Mouse (Mus musculus) heart, embryonic 16.5 days (tissue): ENCODE measurements around the gene Ccdc182. TPM values are rescaled to one million over a fixed set of nuclear protein-coding genes. Genes with fewer than 3 reads are reported as not detected.
A peak's percentile ranks its signal among the peaks of the same experiment; 100 is the strongest.

Source experiments
- ATAC-seq: fragments of 200-750 bp; cut with Nextera tagmentation; replicated peaks from 2 replicates; pipeline ENCODE4 v1.8.0; 2017; ENCODE audit warnings: moderate number of reproducible peaks; ENCODE audit not compliant: insufficient read depth, low FRiP score; ENCODE audit errors: extremely low read depth
- H3K27ac ChIP-seq: fragments of 300-500 bp; sonication (generic); 2 replicates; pipeline ENCODE4 v1.5.1; 2014; ENCODE audit warnings: mild to moderate bottlenecking, low read length, control low read depth, moderate library complexity
- H3K27me3 ChIP-seq: fragments of 300-500 bp; sonication (generic); 2 replicates; pipeline ENCODE4 v1.6.1; 2014; ENCODE audit warnings: low read length, mixed read lengths; ENCODE audit not compliant: control insufficient read depth, insufficient read depth
- H3K36me3 ChIP-seq: fragments of 300-500 bp; sonication (generic); 2 replicates; pipeline ENCODE4 v1.6.1; 2014; ENCODE audit not compliant: control insufficient read depth, insufficient read depth
- H3K4me1 ChIP-seq: fragments of 300-500 bp; sonication (generic); 2 replicates; pipeline ENCODE4 v1.6.1; 2014; ENCODE audit warnings: low read length, mixed read lengths; ENCODE audit not compliant: control insufficient read depth, insufficient read depth
- H3K4me2 ChIP-seq: fragments of 300-500 bp; sonication (generic); 2 replicates; pipeline ENCODE4 v1.6.1; 2014; ENCODE audit warnings: low read depth, mild to moderate bottlenecking, control low read depth, low read length
- H3K4me3 ChIP-seq: fragments of 300-500 bp; sonication (generic); 2 replicates; pipeline ENCODE4 v1.5.1; 2014; ENCODE audit warnings: mild to moderate bottlenecking, control low read depth, low read length
- H3K9ac ChIP-seq: fragments of 300-500 bp; sonication (generic); 2 replicates; pipeline ENCODE4 v1.6.1; 2014; ENCODE audit warnings: low read length, control low read depth
- H3K9me3 ChIP-seq: fragments of 300-500 bp; sonication (generic); replicated peaks from 2 replicates; pipeline ENCODE4 v1.6.1; 2016; ENCODE audit warnings: low read length; ENCODE audit not compliant: control insufficient read depth
- WGBS: fragments of 180-500 bp; shearing (Covaris S2); extraction: QIAGEN DNeasy Blood & Tissue Kit; methylation state at CpG from one replicate; pipeline ENCODE4 v1.1.7; 2014; 5-methylcytosine and 5-hydroxymethylcytosine counted together
- polyA plus RNA-seq: library from polyadenylated mRNA; unstranded; fragments of >200 nt; fragmentation: Nextera tagmentation; extraction: Ambion mirVana; gene quantifications from 2 replicates; pipeline ENCODE4 v1.2.1, GENCODE M21; 2015

Gene Ccdc182
- not detected in 2 replicates for polyA plus RNA-seq

DNA sequence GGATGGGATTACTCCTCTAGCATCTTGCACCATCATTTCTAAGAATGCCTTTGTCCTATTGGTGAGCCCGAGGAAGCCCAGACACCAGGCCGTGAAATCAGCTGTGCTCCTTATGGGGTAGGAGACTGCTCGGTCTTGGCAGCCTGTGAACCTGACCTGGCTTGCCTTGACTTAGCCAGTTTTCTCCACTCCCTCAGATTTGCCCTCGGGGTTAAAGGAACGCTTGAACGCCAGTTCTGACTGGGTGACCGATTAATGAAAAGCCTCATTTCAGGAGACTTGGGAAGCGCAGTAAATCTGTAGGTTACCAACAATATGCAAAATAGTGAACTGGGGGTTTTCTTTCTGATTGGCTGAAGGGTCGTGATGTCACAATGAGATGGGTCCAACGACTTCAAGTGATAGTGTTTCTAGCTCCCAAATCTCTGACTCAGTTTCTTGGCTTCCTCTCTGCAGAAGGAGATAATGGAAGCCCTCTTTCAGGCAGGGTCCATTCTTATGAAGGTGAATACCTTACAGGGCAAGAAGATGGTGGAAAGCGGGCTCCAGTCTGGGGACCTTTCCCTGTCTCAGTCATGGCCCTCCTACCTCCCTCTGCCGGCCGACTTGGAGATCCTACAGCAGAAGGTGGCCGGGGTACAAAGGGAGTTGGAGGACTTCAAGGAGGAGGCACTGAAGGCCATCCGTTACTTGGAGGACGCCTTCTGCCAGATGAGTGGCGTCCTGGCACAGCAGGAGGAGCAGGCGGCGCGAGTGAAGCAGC is at the start of gene Ccdc182:
Gene Ccdc182 (plus strand): TSS at position 428 of the 763 bp plus-strand sequence.
- Histone ChIP-seq H3K27ac (no peak within 1 kb of the TSS), H3K36me3 (no peaks in the 10 kb centered on the region), H3K9me3 (no peaks in the 10 kb centered on the region), H3K9ac (no peak within 1 kb of the TSS; the same call in 1 of the 2 replicates), H3K4me2 (peak within 1 kb of the TSS; percentile 43), H3K27me3 (peaks cover 2% of the 10 kb centered on the region; the same call in 1 of the 2 replicates), H3K4me3 (no peak within 1 kb of the TSS), H3K4me1 (peaks cover 17% of the 10 kb centered on the region)
- 50% methylated on average over 20 of the region's 20 CpGs for WGBS
- no peak for ATAC-seq

DNA sequence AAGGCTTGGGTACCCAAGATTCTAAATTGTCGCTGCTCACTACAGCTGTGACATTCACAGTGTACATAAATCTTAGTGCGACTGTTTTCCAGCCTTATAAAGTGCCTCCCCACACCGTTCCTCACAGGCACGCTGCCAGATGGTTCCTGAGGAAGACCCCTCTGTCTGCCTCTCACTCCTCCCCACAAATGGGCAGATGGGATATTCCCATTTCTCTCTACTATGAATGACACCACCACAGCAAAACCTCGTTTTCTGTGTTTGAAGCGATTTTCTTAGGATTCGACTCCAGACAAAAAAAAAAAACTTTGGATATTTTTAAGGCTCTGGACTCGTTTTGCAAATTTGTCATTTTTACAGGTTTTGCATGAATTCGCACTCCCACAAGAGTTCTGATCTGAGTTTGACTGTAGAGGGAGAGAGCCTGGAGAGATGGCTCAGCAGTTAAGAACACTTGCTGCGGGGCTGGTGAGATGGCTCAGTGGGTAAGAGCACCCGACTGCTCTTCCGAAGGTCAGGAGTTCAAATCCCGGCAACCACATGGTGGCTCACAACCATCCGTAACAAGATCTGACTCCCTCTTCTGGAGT is 48.2 kb upstream of the Ccdc182 start:
- Histone ChIP-seq H3K4me1 (peaks cover 12% of the 10 kb centered on the region), H3K4me3 (no peak overlapping the region), H3K36me3 (no peaks in the 10 kb centered on the region), H3K27me3 (no peaks in the 10 kb centered on the region), H3K27ac (no peak overlapping the region), H3K4me2 (no peak overlapping the region), H3K9ac (no peak overlapping the region), H3K9me3 (no peaks in the 10 kb centered on the region)
- WGBS: 81% methylated on average over 14 of the region's 14 CpGs
- ATAC-seq: no peak

- no peak overlapping the region for H3K4me2 ChIP-seq
- no peak overlapping the region for H3K4me3 ChIP-seq
- H3K27ac ChIP-seq: no peak overlapping the region
- no peaks in the 10 kb centered on the region for H3K27me3 ChIP-seq
- no peaks in the 10 kb centered on the region for H3K36me3 ChIP-seq
- ATAC-seq: no peak
- 75% methylated on average over 5 of the region's 5 CpGs for WGBS
- no peak overlapping the region for H3K9ac ChIP-seq
- H3K9me3 ChIP-seq: no peaks in the 10 kb centered on the region
- peaks cover 32% of the 10 kb centered on the region for H3K4me1 ChIP-seq
Measured at GRCm38 (mm10) chr11:88248636-88249035, 45.2 kb upstream of the Ccdc182 start.

DNA sequence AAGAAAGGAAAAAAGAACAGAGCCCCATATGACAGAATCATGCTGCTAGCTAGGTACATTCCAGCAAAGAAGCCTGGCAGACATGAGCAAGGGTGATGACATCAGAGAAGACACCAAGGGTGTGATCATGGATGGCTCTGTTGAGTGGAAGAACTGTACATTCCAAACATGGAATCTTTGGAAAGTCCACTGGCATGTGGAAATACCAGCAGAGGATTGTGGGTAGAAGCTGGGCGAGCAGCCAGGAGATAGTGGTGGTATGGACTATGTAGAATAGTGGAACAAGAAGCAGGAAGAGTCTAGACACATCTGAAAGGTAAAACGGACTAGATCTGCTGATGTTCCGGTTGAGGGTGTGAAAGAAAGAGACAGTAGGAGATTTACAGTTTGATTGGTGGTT is 43.3 kb upstream of the Ccdc182 start:
- Histone ChIP-seq H3K27me3 (no peaks in the 10 kb centered on the region), H3K9ac (no peak overlapping the region), H3K4me1 (peaks cover 32% of the 10 kb centered on the region), H3K36me3 (no peaks in the 10 kb centered on the region), H3K4me3 (no peak overlapping the region), H3K27ac (peak overlapping the region; percentile 78), H3K9me3 (no peaks in the 10 kb centered on the region), H3K4me2 (no peak overlapping the region)
- peak; percentile 81 for ATAC-seq
- WGBS: 24% methylated on average over 3 of the region's 3 CpGs

DNA sequence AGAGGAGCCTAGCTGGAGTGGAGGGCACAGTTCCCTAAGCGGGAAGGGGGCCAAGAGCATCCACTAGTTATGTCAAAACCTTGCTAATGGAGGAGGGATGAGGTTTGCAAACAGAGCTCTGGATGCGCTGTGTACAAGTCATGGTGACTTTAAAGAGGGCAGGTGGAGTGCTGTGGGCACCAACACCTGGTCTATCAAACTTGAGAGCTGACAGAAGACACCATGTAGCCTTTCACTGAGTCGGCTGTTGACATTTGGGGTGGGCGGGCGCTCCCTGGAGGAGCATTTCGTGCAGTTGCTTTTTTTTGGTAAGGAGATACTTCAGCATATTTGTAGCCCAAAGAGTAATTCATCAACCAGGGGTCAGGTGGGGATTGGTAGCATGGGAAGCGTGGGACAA is 42.6 kb upstream of the Ccdc182 start:
- Histone ChIP-seq H3K9me3 (no peaks in the 10 kb centered on the region), H3K27me3 (no peaks in the 10 kb centered on the region), H3K36me3 (no peaks in the 10 kb centered on the region), H3K9ac (no peak overlapping the region), H3K4me1 (peaks cover 32% of the 10 kb centered on the region), H3K27ac (peak overlapping the region; percentile 78), H3K4me3 (no peak overlapping the region), H3K4me2 (no peak overlapping the region)
- 78% methylated on average over 7 of the region's 7 CpGs for WGBS
- no peak for ATAC-seq

GRCm38 (mm10) chr11:88251972-88252766 is 41.7 kb upstream of the Ccdc182 start:
- Histone ChIP-seq H3K9me3 (no peaks in the 10 kb centered on the region), H3K9ac (no peak overlapping the region), H3K4me2 (peak overlapping the region; percentile 47), H3K4me3 (0 out of 2 replicates have a peak overlapping the region, but pooled peaks have one; percentile 7), H3K4me1 (peaks cover 32% of the 10 kb centered on the region), H3K27me3 (no peaks in the 10 kb centered on the region), H3K27ac (peak overlapping the region; percentile 49), H3K36me3 (no peaks in the 10 kb centered on the region)
- 17% methylated on average over 22 of the region's 22 CpGs for WGBS
- ATAC-seq: peak; percentile 84

GRCm38 (mm10) chr11:88252767-88253513 is 40.9 kb upstream of the Ccdc182 start:
- Histone ChIP-seq H3K4me2 (no peak overlapping the region), H3K27ac (peak overlapping the region; percentile 49), H3K9me3 (no peaks in the 10 kb centered on the region), H3K27me3 (no peaks in the 10 kb centered on the region), H3K4me1 (peaks cover 32% of the 10 kb centered on the region), H3K36me3 (no peaks in the 10 kb centered on the region), H3K4me3 (no peak overlapping the region), H3K9ac (peak overlapping the region; percentile 34)
- ATAC-seq: peak; percentile 34; the same call in 1 of the 2 replicates
- WGBS: 24% methylated on average over 15 of the region's 18 CpGs

GRCm38 (mm10) chr11:88253514-88254167 is 40.2 kb upstream of the Ccdc182 start:
- no peaks in the 10 kb centered on the region for H3K36me3 ChIP-seq
- ATAC-seq: no peak
- H3K9ac ChIP-seq: peak overlapping the region; percentile 34
- no peaks in the 10 kb centered on the region for H3K27me3 ChIP-seq
- peaks cover 5% of the 10 kb centered on the region; the same call in 1 of the 2 replicates for H3K9me3 ChIP-seq
- WGBS: 60% methylated on average over 7 of the region's 7 CpGs
- H3K4me2 ChIP-seq: no peak overlapping the region
- no peak overlapping the region for H3K4me3 ChIP-seq
- H3K4me1 ChIP-seq: peaks cover 32% of the 10 kb centered on the region
- peak overlapping the region; percentile 49 for H3K27ac ChIP-seq
